Mouse (Mus musculus) small intestine, adult 2 months (tissue): ENCODE measurements around the gene Armc3.

ENCODE experiments used
- CTCF ChIP-seq: fragments of 200-500 bp; IDR thresholded peaks from 2 replicates; pipeline ENCODE4 v1.5.1; 2012; ENCODE audit warnings: low read depth, mild to moderate bottlenecking, control low read depth, inconsistent platforms, low read length, moderate library complexity, mixed read lengths; ENCODE audit not compliant: insufficient replicate concordance, insufficient read length; ENCODE audit errors: extremely low read depth
- POLR2A ChIP-seq: fragments of 200-500 bp; IDR thresholded peaks from 2 replicates; pipeline ENCODE4 v1.6.1; 2012; ENCODE audit warnings: low read depth, mild to moderate bottlenecking, control low read depth, inconsistent platforms, low read length, moderate library complexity

DNA sequence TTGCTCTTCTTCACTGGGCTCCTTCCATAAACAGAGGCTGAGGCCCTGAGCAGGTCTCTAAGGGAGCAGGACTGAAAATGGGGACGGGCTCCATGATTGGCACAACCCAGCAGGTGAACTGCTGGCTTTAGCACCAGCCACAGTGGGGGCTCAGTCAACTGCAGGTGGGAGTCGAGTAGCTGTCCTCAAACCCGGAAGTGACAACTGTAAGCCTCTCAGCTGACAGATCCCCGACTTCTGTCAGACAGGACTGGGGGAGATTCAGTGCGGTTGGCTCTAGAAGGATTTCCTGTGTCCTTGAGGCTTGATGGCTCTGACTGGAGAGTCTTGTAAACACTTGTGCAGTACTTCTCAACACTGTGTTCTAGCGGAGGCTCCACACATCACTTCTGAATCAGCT, 102.1 kb downstream of the Armc3 start:
- no peak for TF ChIP-seq CTCF
- TF ChIP-seq POLR2A = no peak
